Mouse (Mus musculus): ENCODE results near the gene Kcnip3. TPM values are rescaled to one million over a fixed set of nuclear protein-coding genes. Genes with fewer than 3 reads are reported as not detected.

The Kcnip3 gene
- polyA plus RNA-seq, 1 experiment from 2014 or later: 1.8 TPM

DNA sequence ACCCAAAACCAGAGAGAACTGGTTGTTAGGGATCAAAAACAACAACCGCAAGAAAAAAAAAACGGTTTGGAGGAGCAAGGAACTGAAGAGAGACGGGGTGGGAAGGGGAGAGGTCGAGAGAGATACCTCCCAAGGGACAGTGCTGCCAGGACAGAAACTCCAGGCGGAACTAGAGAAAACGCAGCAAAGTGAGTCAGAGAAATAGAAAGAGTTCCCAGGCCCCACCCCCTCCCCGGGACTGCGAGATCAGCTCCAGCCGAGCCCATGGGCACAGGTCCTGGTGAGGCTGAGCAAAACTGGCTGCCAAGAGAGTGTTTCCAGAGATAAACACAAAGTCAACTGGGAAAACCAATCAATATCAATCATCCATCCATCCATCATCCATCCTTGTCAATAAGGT lies 60.5 kb downstream of the Kcnip3 start:
- Histone ChIP-seq H3K27me3 (replicated peaks; ENCODE audit: control insufficient read depth, insufficient read depth, low read length) (no peaks in the 10 kb centered on the region), H3K36me3 (ENCODE audit: control insufficient read depth, insufficient read depth) (no peaks in the 10 kb centered on the region), H3K9ac (ENCODE audit: low read depth, low read length) (no peak overlapping the region), H3K4me3 (ENCODE audit: low read depth, low read length) (no peak overlapping the region), H3K27ac (ENCODE audit: low read depth, low read length) (no peak overlapping the region), H3K9me3 (ENCODE audit: control insufficient read depth) (no peaks in the 10 kb centered on the region), H3K4me1 (replicated peaks; ENCODE audit: control insufficient read depth, insufficient read depth, low read length) (no peaks in the 10 kb centered on the region), H3K4me2 (replicated peaks; ENCODE audit: low read depth) (no peak overlapping the region)
- WGBS: 36% methylated on average over 9 of the region's 9 CpGs
- no peak for TF ChIP-seq CTCF (IDR thresholded peaks at IDR 0.05; ENCODE audit: low read depth)
- ATAC-seq: no peak

- Histone ChIP-seq H3K4me3 (ENCODE audit: low read depth, low read length) (no peak overlapping the region), H3K27me3 (replicated peaks; ENCODE audit: control insufficient read depth, insufficient read depth, low read length) (no peaks in the 10 kb centered on the region), H3K36me3 (ENCODE audit: control insufficient read depth, insufficient read depth) (no peaks in the 10 kb centered on the region), H3K27ac (ENCODE audit: low read depth, low read length) (no peak overlapping the region), H3K9me3 (ENCODE audit: control insufficient read depth) (no peaks in the 10 kb centered on the region), H3K4me2 (replicated peaks; ENCODE audit: low read depth) (no peak overlapping the region), H3K9ac (ENCODE audit: low read depth, low read length) (no peak overlapping the region), H3K4me1 (replicated peaks; ENCODE audit: control insufficient read depth, insufficient read depth, low read length) (no peaks in the 10 kb centered on the region)
- no peak for ATAC-seq
- 84% methylated on average over 2 of the region's 2 CpGs for WGBS
- TF ChIP-seq CTCF (IDR thresholded peaks at IDR 0.05; ENCODE audit: low read depth): no peak
Observed at GRCm38 (mm10) chr2:127459341-127459740, 62.6 kb downstream of the Kcnip3 start.

DNA sequence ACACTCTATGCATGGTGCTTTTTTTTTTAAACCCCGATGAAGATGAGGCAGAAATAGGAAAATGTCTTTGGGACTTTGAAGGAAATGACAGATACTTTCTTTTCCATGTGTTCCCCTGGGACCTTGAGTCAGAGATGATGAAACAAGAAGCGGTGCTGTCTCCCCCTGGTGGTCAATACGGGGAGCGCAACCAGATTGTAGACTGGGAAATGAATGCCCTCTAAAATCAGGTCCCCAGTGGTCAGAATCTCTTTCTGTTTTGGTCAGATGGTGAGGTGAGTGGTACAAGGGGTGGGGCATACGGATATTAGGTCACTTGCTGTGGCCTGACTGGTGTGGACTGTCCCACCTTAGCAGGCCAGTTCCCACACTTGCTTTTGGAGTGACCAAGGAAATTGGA lies 68.1 kb downstream of the Kcnip3 start:
- Histone ChIP-seq H3K27me3 (replicated peaks; ENCODE audit: control insufficient read depth, insufficient read depth, low read length) (peaks cover 6% of the 10 kb centered on the region), H3K9me3 (ENCODE audit: control insufficient read depth) (no peaks in the 10 kb centered on the region), H3K36me3 (ENCODE audit: control insufficient read depth, insufficient read depth) (no peaks in the 10 kb centered on the region), H3K27ac (ENCODE audit: low read depth, low read length) (no peak overlapping the region), H3K4me2 (replicated peaks; ENCODE audit: low read depth) (no peak overlapping the region), H3K4me1 (replicated peaks; ENCODE audit: control insufficient read depth, insufficient read depth, low read length) (no peaks in the 10 kb centered on the region), H3K4me3 (ENCODE audit: low read depth, low read length) (no peak overlapping the region), H3K9ac (ENCODE audit: low read depth, low read length) (no peak overlapping the region)
- peak; percentile 93 for TF ChIP-seq CTCF (IDR thresholded peaks at IDR 0.05; ENCODE audit: low read depth)
- 2% methylated on average over 5 of the region's 5 CpGs for WGBS
- no peak for ATAC-seq

DNA sequence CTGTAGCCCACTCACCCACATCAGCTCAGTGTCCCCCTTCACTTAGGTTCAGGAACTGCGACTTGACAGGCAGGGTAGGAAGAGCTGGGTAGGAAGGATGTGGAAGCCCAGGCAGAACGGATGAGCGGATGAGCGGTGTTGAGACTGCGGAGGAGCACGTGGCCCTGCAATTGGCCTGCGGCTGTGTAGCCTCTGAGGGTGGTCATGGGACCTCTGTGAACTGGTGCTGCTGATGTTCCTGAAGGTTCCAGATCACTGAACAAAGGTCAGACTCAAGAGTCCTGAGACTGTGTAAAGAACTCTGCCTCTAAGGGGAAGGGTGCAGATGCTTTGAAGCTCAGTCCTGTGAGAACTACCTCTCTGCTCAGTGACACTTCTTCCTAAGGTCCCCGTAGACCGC lies 68.8 kb downstream of the Kcnip3 start:
- no peak for TF ChIP-seq CTCF (IDR thresholded peaks at IDR 0.05; ENCODE audit: low read depth)
- Histone ChIP-seq H3K4me1 (replicated peaks; ENCODE audit: control insufficient read depth, insufficient read depth, low read length) (no peaks in the 10 kb centered on the region), H3K27me3 (replicated peaks; ENCODE audit: control insufficient read depth, insufficient read depth, low read length) (peaks cover 6% of the 10 kb centered on the region), H3K27ac (ENCODE audit: low read depth, low read length) (no peak overlapping the region), H3K9me3 (ENCODE audit: control insufficient read depth) (no peaks in the 10 kb centered on the region), H3K9ac (ENCODE audit: low read depth, low read length) (no peak overlapping the region), H3K4me2 (replicated peaks; ENCODE audit: low read depth) (no peak overlapping the region), H3K4me3 (ENCODE audit: low read depth, low read length) (no peak overlapping the region), H3K36me3 (ENCODE audit: control insufficient read depth, insufficient read depth) (no peaks in the 10 kb centered on the region)
- ATAC-seq: no peak
- 80% methylated on average over 9 of the region's 9 CpGs for WGBS

GRCm38 (mm10) chr2:127451748-127452147 lies 70.1 kb downstream of the Kcnip3 start:
- TF ChIP-seq CTCF (IDR thresholded peaks at IDR 0.05; ENCODE audit: low read depth): no peak
- Histone ChIP-seq H3K9ac (ENCODE audit: low read depth, low read length) (no peak overlapping the region), H3K27ac (ENCODE audit: low read depth, low read length) (no peak overlapping the region), H3K36me3 (ENCODE audit: control insufficient read depth, insufficient read depth) (no peaks in the 10 kb centered on the region), H3K27me3 (replicated peaks; ENCODE audit: control insufficient read depth, insufficient read depth, low read length) (peaks cover 6% of the 10 kb centered on the region), H3K4me2 (replicated peaks; ENCODE audit: low read depth) (no peak overlapping the region), H3K4me1 (replicated peaks; ENCODE audit: control insufficient read depth, insufficient read depth, low read length) (no peaks in the 10 kb centered on the region), H3K9me3 (ENCODE audit: control insufficient read depth) (no peaks in the 10 kb centered on the region), H3K4me3 (ENCODE audit: low read depth, low read length) (no peak overlapping the region)
- 11% methylated on average over 6 of the region's 6 CpGs for WGBS
- ATAC-seq: no peak

GRCm38 (mm10) chr2:127449691-127450090 lies 72.2 kb downstream of the Kcnip3 start:
- H3K4me1 ChIP-seq (replicated peaks; ENCODE audit: control insufficient read depth, insufficient read depth, low read length): 0 out of 2 replicates have a peak, but pooled peaks cover 3% of the 10 kb centered on the region
- H3K9me3 ChIP-seq (ENCODE audit: control insufficient read depth): no peaks in the 10 kb centered on the region
- H3K27me3 ChIP-seq (replicated peaks; ENCODE audit: control insufficient read depth, insufficient read depth, low read length): peaks cover 6% of the 10 kb centered on the region
- ATAC-seq: no peak
- 35% methylated on average over 7 of the region's 7 CpGs for WGBS
- H3K4me3 ChIP-seq (ENCODE audit: low read depth, low read length): no peak overlapping the region
- H3K36me3 ChIP-seq (ENCODE audit: control insufficient read depth, insufficient read depth): no peaks in the 10 kb centered on the region
- H3K9ac ChIP-seq (ENCODE audit: low read depth, low read length): no peak overlapping the region
- H3K27ac ChIP-seq (ENCODE audit: low read depth, low read length): no peak overlapping the region
- TF ChIP-seq CTCF (IDR thresholded peaks at IDR 0.05; ENCODE audit: low read depth): no peak
- H3K4me2 ChIP-seq (replicated peaks; ENCODE audit: low read depth): no peak overlapping the region

DNA sequence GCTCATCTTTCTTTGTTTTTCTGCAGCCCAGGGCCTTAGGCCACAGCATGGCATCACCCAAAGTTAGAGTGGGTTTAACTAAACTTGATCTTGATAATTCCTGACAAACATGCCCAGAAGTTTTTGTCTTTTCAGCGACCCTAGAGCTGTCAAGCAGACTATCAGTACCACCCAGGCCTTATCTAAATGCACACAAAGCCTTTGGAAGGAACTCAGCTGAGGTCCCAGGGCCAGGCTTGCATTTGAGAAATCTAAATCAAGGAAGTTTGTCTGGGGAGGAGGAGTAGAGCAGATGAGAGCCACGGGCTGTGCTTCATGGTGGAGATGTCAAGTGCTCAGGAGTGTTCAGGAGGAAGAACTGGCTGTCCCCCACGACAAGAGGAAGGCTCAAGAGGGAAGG lies 75.0 kb downstream of the Kcnip3 start:
- H3K27me3 ChIP-seq (replicated peaks; ENCODE audit: control insufficient read depth, insufficient read depth, low read length): no peaks in the 10 kb centered on the region
- no peak overlapping the region for H3K9ac ChIP-seq (ENCODE audit: low read depth, low read length)
- no peak for ATAC-seq
- no peaks in the 10 kb centered on the region for H3K36me3 ChIP-seq (ENCODE audit: control insufficient read depth, insufficient read depth)
- no peak overlapping the region for H3K4me3 ChIP-seq (ENCODE audit: low read depth, low read length)
- 39% methylated on average over 3 of the region's 3 CpGs for WGBS
- H3K4me2 ChIP-seq (replicated peaks; ENCODE audit: low read depth): no peak overlapping the region
- TF ChIP-seq CTCF (IDR thresholded peaks at IDR 0.05; ENCODE audit: low read depth): no peak
- no peak overlapping the region for H3K27ac ChIP-seq (ENCODE audit: low read depth, low read length)
- H3K4me1 ChIP-seq (replicated peaks; ENCODE audit: control insufficient read depth, insufficient read depth, low read length): 0 out of 2 replicates have a peak, but pooled peaks cover 8% of the 10 kb centered on the region
- no peaks in the 10 kb centered on the region for H3K9me3 ChIP-seq (ENCODE audit: control insufficient read depth)
